Mouse (Mus musculus) gastrocnemius, postnatal 25 days (tissue): ENCODE data around the gene Tpk1. TPM values are rescaled to one million over a fixed set of nuclear protein-coding genes. Genes with fewer than 3 reads are reported as not detected.
"Not testable (repeated sequence)": the region's sequence is repeated elsewhere in the genome, so short reads cannot be mapped to it uniquely, and the experiment has no call there.

Source experiments
- DNase-seq: peaks from one replicate; pipeline ENCODE4 v3.0.0; 2022
- total RNA-seq, 2 experiments: library from RNA; stranded (reverse); gene quantifications; 1 replicate in 1 of 2; 2 replicates in 1 of 2; pipeline ENCODE4 v1.2.3; 2021

Tpk1 gene
- total RNA-seq, 2 experiments from 2014 or later, result 0.84 to 1.1 TPM

GRCm38 (mm10) chr6:43522046-43522445, 144.0 kb downstream of the Tpk1 start:
- DNase-seq, result no peak

GRCm38 (mm10) chr6:43520218-43520617, 145.9 kb downstream of the Tpk1 start:
- DNase-seq, result no peak

- no peak for DNase-seq
Observed at GRCm38 (mm10) chr6:43518378-43518777, 147.7 kb downstream of the Tpk1 start.

- DNase-seq, result no peak
Observed at GRCm38 (mm10) chr6:43517316-43517655, 148.8 kb downstream of the Tpk1 start.

GRCm38 (mm10) chr6:43516593-43517315, 149.3 kb downstream of the Tpk1 start:
- DNase-seq, result no peak

GRCm38 (mm10) chr6:43506686-43507385, 159.2 kb downstream of the Tpk1 start:
- not testable (repeated sequence) for DNase-seq

GRCm38 (mm10) chr6:43504609-43505230, 161.4 kb downstream of the Tpk1 start:
- no peak for DNase-seq

GRCm38 (mm10) chr6:43492367-43492766, 173.7 kb downstream of the Tpk1 start:
- DNase-seq, result no peak

- DNase-seq, result no peak
Observed at GRCm38 (mm10) chr6:43486691-43487090, 179.4 kb downstream of the Tpk1 start.

GRCm38 (mm10) chr6:43480687-43481086, 185.4 kb downstream of the Tpk1 start:
- no peak for DNase-seq

- no peak for DNase-seq
Observed at GRCm38 (mm10) chr6:43478810-43479209, 187.3 kb downstream of the Tpk1 start.

GRCm38 (mm10) chr6:43476406-43476805, 189.7 kb downstream of the Tpk1 start:
- no peak for DNase-seq

- no peak for DNase-seq
Observed at GRCm38 (mm10) chr6:43475921-43476320, 190.2 kb downstream of the Tpk1 start.

- DNase-seq, result no peak
Observed at GRCm38 (mm10) chr6:43471556-43471955, 194.5 kb downstream of the Tpk1 start.

GRCm38 (mm10) chr6:43468821-43469594, 197.1 kb downstream of the Tpk1 start:
- DNase-seq, result no peak

- no peak for DNase-seq
Observed at GRCm38 (mm10) chr6:43462849-43463369, 203.2 kb downstream of the Tpk1 start.

GRCm38 (mm10) chr6:43462189-43462848, 203.8 kb downstream of the Tpk1 start:
- DNase-seq, result no peak

GRCm38 (mm10) chr6:43459082-43459481, 207.0 kb downstream of the Tpk1 start:
- no peak for DNase-seq

GRCm38 (mm10) chr6:43457989-43458388, 208.1 kb downstream of the Tpk1 start:
- no peak for DNase-seq

GRCm38 (mm10) chr6:43449498-43449897, 216.6 kb downstream of the Tpk1 start:
- no peak for DNase-seq

GRCm38 (mm10) chr6:43445856-43446255, 220.2 kb downstream of the Tpk1 start:
- no peak for DNase-seq

- no peak for DNase-seq
Observed at GRCm38 (mm10) chr6:43442191-43442590, 223.9 kb downstream of the Tpk1 start.
